Mouse (Mus musculus) layer of hippocampus, adult 6 months (tissue): Measurements from ENCODE around the gene Net1. TPM values are rescaled to one million over a fixed set of nuclear protein-coding genes. Genes with fewer than 3 reads are reported as not detected.

Experiments used
- long read RNA-seq, 2 experiments: library from polyadenylated mRNA; unstranded; transcript quantifications; one replicate each; pipeline ENCODE4 v2.0.0; 2019 to 2020
- microRNA-seq: library from miRNA; unstranded; fragments of <30 nt; microRNA quantifications from one replicate; pipeline ENCODE4 v1.2.0, GENCODE M21; 2020
- polyA plus RNA-seq: library from polyadenylated mRNA; unstranded; fragments of <200 nt; fragmentation: Nextera tagmentation; gene quantifications from 2 replicates; pipeline ENCODE4 v1.2.3, GENCODE M21; 2021

Net1 gene
- polyA plus RNA-seq, result 7.1 and 8.1 TPM in 2 replicates
- long read RNA-seq, experiment 1, transcript Net1-202 (10 exons, 3,871 nt), result major isoform, 11 of 15 reads
- long read RNA-seq, experiment 1, partial matches to known transcripts, result 0 of 15 reads
- long read RNA-seq, experiment 1, other reads (novel, unspliced or antisense), result 1 of 15 reads
- long read RNA-seq, experiment 2, transcript Net1-202 (10 exons, 3,871 nt), result major isoform, 68 of 73 reads
- long read RNA-seq, experiment 2, partial matches to known transcripts, result 1 of 73 reads
- long read RNA-seq, experiment 2, other reads (novel, unspliced or antisense), result 2 of 73 reads

DNA sequence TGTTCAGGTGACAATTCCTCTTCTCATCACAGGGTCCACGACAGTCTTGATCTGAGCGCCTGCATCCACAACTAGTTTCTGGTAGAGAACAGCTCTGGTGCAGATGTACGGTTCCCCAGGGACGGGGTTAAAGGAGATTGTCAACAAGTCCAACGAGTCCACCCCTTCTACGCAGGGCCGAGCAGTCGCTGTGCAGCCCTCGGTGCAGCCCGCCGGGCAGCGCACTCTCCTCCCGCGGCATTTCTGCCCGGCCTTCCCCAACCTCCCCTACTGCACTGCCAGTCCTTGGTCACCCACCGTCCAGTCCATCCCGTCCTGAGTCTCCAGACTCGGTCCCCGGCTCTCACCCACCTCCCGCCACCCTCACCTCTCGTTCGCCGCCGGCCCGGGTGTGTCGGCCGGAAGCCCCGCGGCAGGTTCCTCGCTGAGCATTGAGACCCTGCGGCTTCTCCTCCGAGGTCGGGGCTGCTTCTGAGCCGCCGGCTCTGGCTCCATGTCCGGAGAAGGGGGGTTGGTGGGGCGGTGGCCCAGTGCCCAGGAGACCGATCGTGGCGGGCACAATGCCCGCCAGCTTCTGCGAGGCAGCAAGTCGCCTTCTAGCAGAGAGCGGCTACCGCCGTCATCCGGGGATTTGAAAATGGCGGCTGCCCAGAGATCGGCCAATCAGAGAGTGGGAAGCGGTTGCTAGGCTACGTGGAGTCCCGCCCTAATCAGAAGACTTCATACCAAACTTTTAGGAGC, at the start of gene Net1, which contains the start of gene Tubal3:
TSS of gene Net1 (minus strand) at position 650 of the 741 bp plus-strand sequence.
TSS of gene Tubal3 (plus strand) at position 704 of the 741 bp plus-strand sequence.

DNA sequence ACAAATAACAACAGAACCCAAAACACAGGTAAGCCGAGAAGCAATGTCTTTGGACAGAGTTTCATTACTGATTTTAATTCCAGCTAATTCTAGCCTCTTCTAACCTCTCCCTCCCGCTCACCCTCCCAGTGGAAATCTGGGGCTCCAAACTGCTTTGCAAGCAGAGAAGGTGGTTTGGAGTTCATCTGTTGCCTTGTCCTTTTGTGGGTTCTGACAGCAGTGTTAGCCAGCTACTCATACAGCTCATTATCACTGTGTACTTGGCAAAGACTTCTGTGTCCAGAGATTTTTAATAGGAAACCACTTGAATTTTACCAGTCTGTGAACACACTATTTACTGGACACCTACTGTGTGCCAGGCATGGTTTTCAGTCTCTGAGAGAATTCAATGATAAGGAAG, 27.2 kb upstream of the Net1 start, which contains the start of gene Ucn3:
TSS of gene Ucn3 (minus strand) at position 101 of the 400 bp plus-strand sequence.

DNA sequence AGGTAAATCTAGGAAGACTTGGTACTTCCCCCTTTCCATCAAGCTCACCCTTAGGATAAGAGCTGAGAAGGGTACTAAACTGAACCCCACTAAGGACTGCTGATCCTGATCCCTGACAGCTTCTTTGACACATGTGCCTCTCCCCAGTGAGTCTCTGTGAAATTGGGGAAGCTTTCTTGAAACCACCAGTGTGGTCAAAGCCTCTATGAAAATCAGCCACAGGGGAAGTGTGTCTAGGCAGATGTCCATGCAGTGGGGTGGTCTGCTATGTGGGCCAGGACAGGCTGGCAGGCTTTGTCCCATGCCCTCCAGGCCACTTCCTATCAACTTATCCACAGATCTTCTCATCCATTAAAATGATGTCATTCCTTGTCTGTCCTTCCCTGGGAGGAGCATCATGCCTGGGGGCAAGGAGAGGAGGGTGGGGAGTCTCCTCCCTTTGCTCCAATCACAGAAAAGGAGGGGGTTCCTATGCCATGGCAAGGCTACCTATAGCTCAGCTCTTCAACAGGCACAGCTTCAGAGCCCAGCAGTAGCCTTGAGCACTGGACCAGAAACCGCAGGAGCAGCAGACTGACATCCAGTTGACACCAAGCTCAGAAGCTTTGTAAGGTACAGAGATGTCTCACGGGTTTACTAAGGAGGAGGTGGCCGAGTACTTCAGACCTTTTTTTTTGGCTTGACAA, 64.2 kb downstream of the Net1 start, which contains the start of gene Calm5:
TSS of gene Calm5 (plus strand) at position 526 of the 686 bp plus-strand sequence.

DNA sequence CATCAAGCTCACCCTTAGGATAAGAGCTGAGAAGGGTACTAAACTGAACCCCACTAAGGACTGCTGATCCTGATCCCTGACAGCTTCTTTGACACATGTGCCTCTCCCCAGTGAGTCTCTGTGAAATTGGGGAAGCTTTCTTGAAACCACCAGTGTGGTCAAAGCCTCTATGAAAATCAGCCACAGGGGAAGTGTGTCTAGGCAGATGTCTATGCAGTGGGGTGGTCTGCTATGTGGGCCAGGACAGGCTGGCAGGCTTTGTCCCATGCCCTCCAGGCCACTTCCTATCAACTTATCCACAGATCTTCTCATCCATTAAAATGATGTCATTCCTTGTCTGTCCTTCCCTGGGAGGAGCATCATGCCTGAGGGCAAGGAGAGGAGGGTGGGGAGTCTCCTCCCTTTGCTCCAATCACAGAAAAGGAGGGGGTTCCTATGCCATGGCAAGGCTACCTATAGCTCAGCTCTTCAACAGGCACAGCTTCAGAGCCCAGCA, 80.7 kb downstream of the Net1 start, which contains the start of gene Calm4:
TSS of gene Calm4 (plus strand) at position 446 of the 496 bp plus-strand sequence.

Small RNAs within 50 kb of the gene (microRNA-seq; reads per million reads assigned to microRNA genes)
- not detected for gene Gm22460

Other genes with a start within 250 kb of the Net1 start
- gene Calml3, start 113.9 kb downstream of the Net1 start, polyA plus RNA-seq, result not detected in 2 replicates
- not detected in 2 replicates for gene Calm4, start 80.5 kb downstream of the Net1 start, polyA plus RNA-seq
- not detected in 2 replicates for gene Calm5, start 64.0 kb downstream of the Net1 start, polyA plus RNA-seq
- not detected in 2 replicates for gene Tubal3, start 54 bp upstream of the Net1 start, polyA plus RNA-seq
- not detected in 2 replicates for gene Ucn3, start 27.1 kb upstream of the Net1 start, polyA plus RNA-seq
- gene Akr1c14, start 130.8 kb upstream of the Net1 start, polyA plus RNA-seq, result 1.2 and 1.4 TPM in 2 replicates
- 2.1 and 2.8 TPM in 2 replicates for gene Akr1c18, start 232.4 kb upstream of the Net1 start, polyA plus RNA-seq